Mouse (Mus musculus) E14TG2a.4 (cell line): ENCODE data around the gene Olfr202.

Experiments used
- H3K27me3 ChIP-seq: 2 replicates; pipeline ENCODE4 v1.6.1; 2014; ENCODE audit warnings: low read length, control low read depth; ENCODE audit not compliant: insufficient read depth
- H3K36me3 ChIP-seq: 2 replicates; pipeline ENCODE4 v1.6.1; 2014; ENCODE audit warnings: low read length, control low read depth; ENCODE audit not compliant: insufficient read depth
- H3K4me1 ChIP-seq: replicated peaks from 2 replicates; pipeline ENCODE4 v1.6.1; 2014; ENCODE audit warnings: low read depth, low read length, control low read depth
- H3K4me3 ChIP-seq: replicated peaks from 2 replicates; pipeline ENCODE4 v1.5.1; 2014; ENCODE audit warnings: mild to moderate bottlenecking, low read length
- H3K9me3 ChIP-seq: 2 replicates; pipeline ENCODE4 v1.6.1; 2014; ENCODE audit warnings: low read length, control low read depth
- NANOG ChIP-seq: IDR thresholded peaks from 2 replicates; pipeline ENCODE4 v1.6.1; 2014; ENCODE audit warnings: borderline replicate concordance, low read length, mixed read lengths

Gene Olfr202

GRCm38 (mm10) chr16:59249684-59250083, 36.9 kb downstream of the Olfr202 start:
- Histone ChIP-seq H3K4me3 (no peak overlapping the region), H3K36me3 (no peaks in the 10 kb centered on the region), H3K27me3 (no peaks in the 10 kb centered on the region), H3K9me3 (peaks cover 25% of the 10 kb centered on the region; the same call in 1 of the 2 replicates), H3K4me1 (no peaks in the 10 kb centered on the region)
- no peak for TF ChIP-seq NANOG
